Mouse (Mus musculus) heart, embryonic 11.5 days (tissue): Measurements from ENCODE around the gene Ndufaf3. TPM values are rescaled to one million over a fixed set of nuclear protein-coding genes. Genes with fewer than 3 reads are reported as not detected.

Experiments
- ATAC-seq: fragments of 200-750 bp; cut with Nextera tagmentation; replicated peaks from 2 replicates; pipeline ENCODE4 v1.8.0; 2017; ENCODE audit warnings: moderate library complexity; ENCODE audit not compliant: insufficient number of reproducible peaks, low FRiP score, low TSS enrichment
- H3K27ac ChIP-seq: fragments of 300-500 bp; sonication (generic); 2 replicates; pipeline ENCODE4 v1.5.1; 2014; ENCODE audit warnings: mild to moderate bottlenecking, low read depth, low read length
- H3K27me3 ChIP-seq: fragments of 300-500 bp; sonication (generic); 2 replicates; pipeline ENCODE4 v1.6.1; 2014; ENCODE audit warnings: mild to moderate bottlenecking, low read length, mixed read lengths; ENCODE audit not compliant: control insufficient read depth, insufficient read depth
- H3K36me3 ChIP-seq: fragments of 300-500 bp; sonication (generic); 2 replicates; pipeline ENCODE4 v1.6.1; 2014; ENCODE audit warnings: mild to moderate bottlenecking, low read length, moderate library complexity, mixed read lengths; ENCODE audit not compliant: control insufficient read depth, insufficient read depth
- H3K4me1 ChIP-seq: fragments of 300-500 bp; sonication (generic); 2 replicates; pipeline ENCODE4 v1.6.1; 2014; ENCODE audit warnings: low read length; ENCODE audit not compliant: control insufficient read depth, insufficient read depth
- H3K4me2 ChIP-seq: fragments of 300-500 bp; sonication (generic); 2 replicates; pipeline ENCODE4 v1.6.1; 2014; ENCODE audit warnings: mild to moderate bottlenecking, moderate library complexity
- H3K4me3 ChIP-seq: fragments of 300-500 bp; sonication (generic); 2 replicates; pipeline ENCODE4 v1.5.1; 2014; ENCODE audit warnings: low read depth, low read length
- H3K9ac ChIP-seq: fragments of 300-500 bp; sonication (generic); 2 replicates; pipeline ENCODE4 v1.6.1; 2014; ENCODE audit warnings: mild to moderate bottlenecking, low read depth, low read length, moderate library complexity
- H3K9me3 ChIP-seq: fragments of 300-500 bp; sonication (generic); replicated peaks from 2 replicates; pipeline ENCODE4 v1.6.1; 2016; ENCODE audit warnings: low read length; ENCODE audit not compliant: control insufficient read depth
- WGBS: fragments of 180-500 bp; shearing (Covaris S2); extraction: QIAGEN DNeasy Blood & Tissue Kit; methylation state at CpG from one replicate; pipeline ENCODE4 v1.1.7; 2014; ENCODE audit not compliant: insufficient replicate concordance; 5-methylcytosine and 5-hydroxymethylcytosine counted together
- polyA plus RNA-seq: library from polyadenylated mRNA; unstranded; fragments of >200 nt; fragmentation: Nextera tagmentation; extraction: Ambion mirVana; gene quantifications from 2 replicates; pipeline ENCODE4 v1.2.1, GENCODE M21; 2014

The Ndufaf3 gene
- polyA plus RNA-seq, 1 experiment from 2014 or later = 58.9 TPM

DNA sequence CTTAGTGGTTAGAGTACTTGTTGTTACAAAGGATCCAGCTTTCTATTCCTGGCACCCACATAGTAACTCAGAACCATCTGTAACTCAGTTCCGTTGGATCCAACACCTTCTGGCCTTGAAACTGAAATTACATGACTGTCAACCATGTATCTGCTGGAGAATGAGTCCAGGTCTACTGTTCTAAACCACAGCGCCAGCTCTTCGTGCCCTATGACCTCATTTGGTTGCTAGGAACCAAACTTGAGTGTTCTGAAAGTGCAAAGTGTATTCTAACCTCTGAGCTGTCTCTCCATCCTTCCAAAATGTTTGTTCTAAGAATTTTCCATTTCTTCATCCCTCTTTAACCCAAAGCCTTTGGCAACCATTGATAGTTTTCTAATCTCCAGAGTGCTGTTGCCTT lies 21.2 kb downstream of the Ndufaf3 start:
- ATAC-seq = no peak
- H3K27me3 ChIP-seq = no peaks in the 10 kb centered on the region
- no peaks in the 10 kb centered on the region for H3K4me1 ChIP-seq
- no peak overlapping the region for H3K4me3 ChIP-seq
- no peak overlapping the region for H3K4me2 ChIP-seq
- no peak overlapping the region for H3K9ac ChIP-seq
- WGBS = 92% methylated on average over 3 of the region's 3 CpGs
- H3K27ac ChIP-seq = no peak overlapping the region
- H3K9me3 ChIP-seq = no peaks in the 10 kb centered on the region
- peaks cover 39% of the 10 kb centered on the region for H3K36me3 ChIP-seq

DNA sequence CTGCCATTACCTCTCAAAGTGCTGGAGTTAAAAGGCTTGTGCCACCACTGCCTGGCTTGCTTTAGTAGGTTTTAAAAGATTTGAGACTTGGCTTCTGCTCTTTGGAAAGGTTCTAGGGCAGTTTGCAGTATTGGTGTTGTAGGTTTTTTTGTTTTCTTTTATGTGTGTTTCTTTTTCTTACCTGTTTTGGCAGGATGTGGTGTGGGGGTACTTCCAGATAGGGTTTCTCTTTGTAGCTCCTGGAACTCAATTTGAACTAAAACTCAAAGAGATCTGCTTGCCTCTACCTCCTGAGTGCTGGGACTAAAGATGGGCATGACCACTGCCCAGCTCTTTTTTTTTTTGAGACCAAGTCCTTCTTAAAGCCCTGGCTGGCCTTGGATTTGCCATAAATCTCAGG lies 26.4 kb downstream of the Ndufaf3 start:
- Histone ChIP-seq H3K4me1 (no peaks in the 10 kb centered on the region), H3K36me3 (peaks cover 53% of the 10 kb centered on the region), H3K9ac (no peak overlapping the region), H3K4me2 (no peak overlapping the region), H3K27ac (no peak overlapping the region), H3K9me3 (no peaks in the 10 kb centered on the region), H3K4me3 (no peak overlapping the region), H3K27me3 (no peaks in the 10 kb centered on the region)
- ATAC-seq = no peak

DNA sequence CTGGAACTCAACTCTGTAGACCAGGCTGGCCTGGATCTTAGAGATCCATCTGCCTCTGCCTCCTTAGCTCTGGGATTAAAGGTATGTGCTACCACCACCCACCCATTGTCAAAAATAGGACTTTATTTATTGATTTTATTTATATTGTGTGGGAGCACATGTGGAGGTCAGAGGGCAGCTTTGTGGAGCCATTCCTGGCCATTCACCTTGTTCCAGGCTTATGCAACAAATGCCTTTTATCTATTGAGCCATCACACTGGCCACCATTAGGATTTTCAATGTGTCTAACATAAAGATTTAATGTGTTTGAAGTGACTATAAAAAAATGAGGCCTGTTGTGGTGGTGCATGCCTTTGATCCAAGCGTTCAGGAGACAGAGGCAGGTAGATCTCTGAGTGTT lies 35.7 kb downstream of the Ndufaf3 start:
- Histone ChIP-seq H3K4me1 (no peaks in the 10 kb centered on the region), H3K9me3 (no peaks in the 10 kb centered on the region), H3K4me3 (no peak overlapping the region), H3K36me3 (peaks cover 40% of the 10 kb centered on the region), H3K27me3 (no peaks in the 10 kb centered on the region), H3K27ac (no peak overlapping the region), H3K4me2 (no peak overlapping the region), H3K9ac (no peak overlapping the region)
- no peak for ATAC-seq
- WGBS = 88% methylated on average over 1 of the region's 1 CpGs

DNA sequence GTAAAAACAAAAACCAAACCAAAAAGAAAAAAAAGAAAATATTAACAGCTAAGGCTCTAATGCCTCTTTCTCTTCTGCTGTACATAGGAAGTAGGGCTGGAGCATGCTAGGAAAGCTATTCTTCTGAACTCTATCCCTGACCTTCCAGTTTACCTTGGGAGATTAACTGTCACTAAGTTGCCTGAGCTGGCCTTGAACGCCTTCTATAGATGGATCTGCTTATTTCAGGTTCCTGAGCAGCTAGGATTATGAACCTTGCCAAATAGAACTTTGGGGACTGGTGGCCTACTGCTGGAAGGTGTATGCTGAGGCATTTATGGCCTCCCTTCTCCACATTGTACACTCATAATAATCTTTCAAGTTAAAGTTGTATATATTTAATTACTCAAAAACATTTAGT lies 36.3 kb downstream of the Ndufaf3 start:
- no peak overlapping the region for H3K4me3 ChIP-seq
- H3K27me3 ChIP-seq = no peaks in the 10 kb centered on the region
- no peak overlapping the region for H3K4me2 ChIP-seq
- H3K27ac ChIP-seq = no peak overlapping the region
- H3K4me1 ChIP-seq = no peaks in the 10 kb centered on the region
- H3K36me3 ChIP-seq = peaks cover 37% of the 10 kb centered on the region
- H3K9me3 ChIP-seq = no peaks in the 10 kb centered on the region
- H3K9ac ChIP-seq = no peak overlapping the region
- 86% methylated on average over 1 of the region's 1 CpGs for WGBS
- no peak for ATAC-seq

DNA sequence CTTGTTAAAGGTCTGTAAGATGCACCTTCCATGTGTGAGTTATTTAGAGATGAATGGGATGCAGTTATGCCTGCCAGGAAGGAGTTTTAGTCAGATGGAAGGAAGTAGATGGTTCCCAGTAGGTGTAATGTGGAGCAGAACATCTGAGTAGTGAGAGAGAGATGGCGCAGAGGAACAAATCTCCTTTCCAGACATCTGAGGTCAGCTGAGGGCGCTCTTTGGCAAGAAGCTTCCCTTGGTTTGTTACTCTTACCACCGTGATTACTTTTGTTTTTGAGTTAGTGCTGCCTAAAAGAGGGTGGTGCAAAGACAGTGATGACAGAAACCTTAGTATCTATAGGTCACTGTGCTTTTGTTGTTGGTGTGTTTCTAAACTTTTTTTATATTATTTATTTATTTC lies 41.8 kb downstream of the Ndufaf3 start:
- ATAC-seq = no peak
- Histone ChIP-seq H3K9ac (no peak overlapping the region), H3K27me3 (no peaks in the 10 kb centered on the region), H3K36me3 (peaks cover 7% of the 10 kb centered on the region), H3K9me3 (no peaks in the 10 kb centered on the region), H3K4me2 (no peak overlapping the region), H3K4me1 (peaks cover 4% of the 10 kb centered on the region; the same call in 1 of the 2 replicates), H3K27ac (no peak overlapping the region), H3K4me3 (no peak overlapping the region)
- 82% methylated on average over 3 of the region's 3 CpGs for WGBS

DNA sequence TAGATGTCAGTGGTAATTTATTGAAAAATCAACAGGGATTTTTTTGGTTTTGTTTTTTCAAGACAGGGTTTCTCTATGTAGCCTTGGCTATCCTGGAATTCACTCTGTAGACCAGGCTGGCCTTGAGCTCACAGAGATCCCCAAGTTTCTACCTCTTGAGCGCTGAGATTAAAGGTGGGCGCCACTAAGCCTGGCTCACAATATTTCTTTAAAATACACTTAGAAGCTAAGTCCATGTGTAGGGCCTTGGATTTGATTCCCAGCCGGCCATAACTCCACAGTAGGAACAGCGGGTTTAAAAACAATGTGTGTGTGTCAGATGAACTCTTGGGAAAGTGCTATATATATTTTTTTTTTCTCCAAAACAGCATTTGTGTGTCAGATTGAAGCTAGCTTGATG lies 43.9 kb downstream of the Ndufaf3 start:
- H3K27me3 ChIP-seq = no peaks in the 10 kb centered on the region
- H3K27ac ChIP-seq = no peak overlapping the region
- peaks cover 10% of the 10 kb centered on the region for H3K4me1 ChIP-seq
- H3K4me3 ChIP-seq = no peak overlapping the region
- H3K36me3 ChIP-seq = no peaks in the 10 kb centered on the region
- H3K9me3 ChIP-seq = no peaks in the 10 kb centered on the region
- H3K9ac ChIP-seq = no peak overlapping the region
- ATAC-seq = no peak
- 93% methylated on average over 4 of the region's 4 CpGs for WGBS
- H3K4me2 ChIP-seq = no peak overlapping the region

DNA sequence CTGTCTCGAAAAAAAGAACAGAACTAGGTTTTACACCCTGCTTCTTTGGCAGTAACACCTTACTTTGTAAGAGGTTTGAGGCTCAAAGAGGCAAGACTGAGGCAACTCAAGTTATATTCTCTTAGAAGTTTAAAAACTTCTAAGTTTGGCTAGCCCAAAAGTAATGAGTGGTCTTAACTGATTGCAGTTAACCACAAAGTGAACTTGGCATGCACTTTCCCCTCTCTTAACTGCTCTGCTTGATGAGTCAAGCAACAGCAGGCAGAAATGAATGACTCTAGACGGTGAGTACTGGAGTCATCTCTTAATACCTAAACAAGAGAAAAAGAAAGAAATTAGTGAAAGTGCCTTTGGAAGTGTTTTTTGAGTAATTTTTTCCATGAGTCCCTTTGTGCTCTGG lies 45.6 kb downstream of the Ndufaf3 start:
- ATAC-seq = no peak
- Histone ChIP-seq H3K9me3 (no peaks in the 10 kb centered on the region), H3K4me3 (no peak overlapping the region), H3K4me2 (no peak overlapping the region), H3K36me3 (no peaks in the 10 kb centered on the region), H3K4me1 (peaks cover 11% of the 10 kb centered on the region), H3K9ac (no peak overlapping the region), H3K27ac (no peak overlapping the region), H3K27me3 (no peaks in the 10 kb centered on the region)
- WGBS = 83% methylated on average over 2 of the region's 2 CpGs

DNA sequence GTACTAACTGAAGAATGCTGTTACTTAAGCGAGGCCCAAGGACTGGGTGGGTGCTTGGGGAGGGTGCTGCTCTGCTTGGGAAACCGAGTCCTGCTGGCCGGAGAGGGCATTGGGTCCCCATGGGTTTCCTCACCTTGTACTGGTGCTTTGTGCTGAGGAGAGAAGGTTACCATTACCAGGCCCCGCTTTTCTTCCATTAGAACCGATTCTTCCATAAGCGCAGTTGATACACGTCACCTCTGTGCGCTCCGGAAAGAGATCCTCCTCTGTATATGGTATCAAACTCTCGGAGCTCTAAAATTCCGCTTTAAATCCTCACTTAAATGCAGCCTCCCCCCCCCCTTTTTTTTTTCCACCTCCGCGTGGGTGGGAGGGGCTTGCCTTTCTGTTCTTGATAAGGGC lies 49.3 kb downstream of the Ndufaf3 start:
- Histone ChIP-seq H3K4me1 (peaks cover 15% of the 10 kb centered on the region), H3K4me3 (peak overlapping the region; percentile 98), H3K9me3 (no peaks in the 10 kb centered on the region), H3K36me3 (peaks cover 12% of the 10 kb centered on the region), H3K27me3 (no peaks in the 10 kb centered on the region), H3K4me2 (peak overlapping the region; percentile 90), H3K9ac (peak overlapping the region; percentile 99), H3K27ac (peak overlapping the region; percentile 100)
- WGBS = under 1% methylated on average over 13 of the region's 13 CpGs
- ATAC-seq = no peak

DNA sequence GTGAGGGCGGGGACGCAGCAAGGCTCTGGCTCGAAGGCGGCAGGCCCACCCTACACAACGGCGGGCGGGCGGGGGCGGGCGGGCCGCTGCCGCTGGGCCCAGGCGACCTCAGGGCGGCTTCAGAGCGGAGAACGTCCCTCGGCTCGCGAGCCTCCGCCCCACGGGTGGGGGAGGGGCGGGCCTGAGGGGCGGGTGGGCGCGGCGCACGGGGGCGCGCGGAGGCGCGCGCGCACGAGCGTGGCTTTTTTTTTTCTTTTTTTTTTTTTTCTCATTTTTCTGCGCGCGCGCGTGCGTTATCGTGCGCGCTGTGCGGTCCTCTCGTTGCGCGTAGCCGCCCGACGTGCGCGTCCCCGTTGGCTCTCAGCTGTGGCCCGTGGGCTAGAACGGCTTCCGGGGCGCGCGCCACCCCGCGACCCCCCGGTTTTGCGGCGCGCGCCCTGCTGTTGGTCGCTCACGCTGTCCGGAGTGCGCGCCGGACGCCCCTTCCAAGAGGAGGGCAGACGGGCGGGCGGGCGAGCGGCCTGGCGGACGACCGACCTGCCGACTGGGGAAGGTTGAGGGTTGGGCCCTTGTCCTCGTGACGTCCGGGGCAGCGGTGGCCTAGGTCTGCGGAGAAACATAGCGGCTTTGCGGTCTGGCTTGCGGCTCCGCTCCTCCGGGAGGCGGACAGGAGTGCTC lies 49.8 kb downstream of the Ndufaf3 start:
- under 1% methylated on average over 81 of the region's 95 CpGs for WGBS
- Histone ChIP-seq H3K36me3 (peaks cover 17% of the 10 kb centered on the region), H3K4me3 (peak overlapping the region; percentile 98), H3K9ac (peak overlapping the region; percentile 99), H3K9me3 (no peaks in the 10 kb centered on the region), H3K27me3 (no peaks in the 10 kb centered on the region), H3K4me2 (peak overlapping the region; percentile 90), H3K27ac (peak overlapping the region; percentile 100), H3K4me1 (peaks cover 15% of the 10 kb centered on the region)
- ATAC-seq = peak; percentile 81
